Mouse (Mus musculus) small intestine, adult 2 months (tissue): ENCODE measurements around the gene Fryl. TPM values are rescaled to one million over a fixed set of nuclear protein-coding genes. Genes with fewer than 3 reads are reported as not detected.

Experiments used
- H3K27ac ChIP-seq: fragments of 200-500 bp; 2 replicates; pipeline ENCODE4 v1.5.1; 2012; ENCODE audit warnings: low read depth, low read length, control low read depth, inconsistent platforms; ENCODE audit not compliant: insufficient read depth
- H3K27me3 ChIP-seq: fragments of 200-500 bp; 2 replicates; pipeline ENCODE4 v1.6.1; 2012; ENCODE audit warnings: mild to moderate bottlenecking, moderate library complexity, low read length, inconsistent platforms; ENCODE audit not compliant: control insufficient read depth, insufficient read depth
- H3K36me3 ChIP-seq: fragments of 200-500 bp; 2 replicates; pipeline ENCODE4 v1.6.1; 2012; ENCODE audit warnings: mild to moderate bottlenecking, low read length, control low read depth, inconsistent platforms; ENCODE audit not compliant: control insufficient read depth, insufficient read depth
- H3K4me1 ChIP-seq: fragments of 200-500 bp; 2 replicates; pipeline ENCODE4 v1.6.1; 2012; ENCODE audit warnings: low read length, inconsistent platforms, mixed read lengths; ENCODE audit not compliant: control insufficient read depth, insufficient read depth, insufficient read length
- H3K4me3 ChIP-seq: fragments of 200-500 bp; 2 replicates; pipeline ENCODE4 v1.5.1; 2012; ENCODE audit warnings: low read depth, mild to moderate bottlenecking, control low read depth, inconsistent platforms, low read length, moderate library complexity
- CTCF ChIP-seq: fragments of 200-500 bp; IDR thresholded peaks from 2 replicates; pipeline ENCODE4 v1.5.1; 2012; ENCODE audit warnings: low read depth, mild to moderate bottlenecking, control low read depth, inconsistent platforms, low read length, moderate library complexity, mixed read lengths; ENCODE audit not compliant: insufficient replicate concordance, insufficient read length; ENCODE audit errors: extremely low read depth
- POLR2A ChIP-seq: fragments of 200-500 bp; IDR thresholded peaks from 2 replicates; pipeline ENCODE4 v1.6.1; 2012; ENCODE audit warnings: low read depth, mild to moderate bottlenecking, control low read depth, inconsistent platforms, low read length, moderate library complexity
- WGBS: fragments of 180-500 bp; shearing (Covaris S2); methylation state at CpG from one replicate; pipeline ENCODE4 v1.1.7; 2018; 5-methylcytosine and 5-hydroxymethylcytosine counted together
- polyA plus RNA-seq: library from polyadenylated mRNA; depleted of rRNA; stranded (reverse); fragments of >200 nt; gene quantifications from 2 replicates; pipeline ENCODE4 v1.2.3, GENCODE M21; 2012

Fryl gene
- polyA plus RNA-seq, 1 experiment: 104 TPM

DNA sequence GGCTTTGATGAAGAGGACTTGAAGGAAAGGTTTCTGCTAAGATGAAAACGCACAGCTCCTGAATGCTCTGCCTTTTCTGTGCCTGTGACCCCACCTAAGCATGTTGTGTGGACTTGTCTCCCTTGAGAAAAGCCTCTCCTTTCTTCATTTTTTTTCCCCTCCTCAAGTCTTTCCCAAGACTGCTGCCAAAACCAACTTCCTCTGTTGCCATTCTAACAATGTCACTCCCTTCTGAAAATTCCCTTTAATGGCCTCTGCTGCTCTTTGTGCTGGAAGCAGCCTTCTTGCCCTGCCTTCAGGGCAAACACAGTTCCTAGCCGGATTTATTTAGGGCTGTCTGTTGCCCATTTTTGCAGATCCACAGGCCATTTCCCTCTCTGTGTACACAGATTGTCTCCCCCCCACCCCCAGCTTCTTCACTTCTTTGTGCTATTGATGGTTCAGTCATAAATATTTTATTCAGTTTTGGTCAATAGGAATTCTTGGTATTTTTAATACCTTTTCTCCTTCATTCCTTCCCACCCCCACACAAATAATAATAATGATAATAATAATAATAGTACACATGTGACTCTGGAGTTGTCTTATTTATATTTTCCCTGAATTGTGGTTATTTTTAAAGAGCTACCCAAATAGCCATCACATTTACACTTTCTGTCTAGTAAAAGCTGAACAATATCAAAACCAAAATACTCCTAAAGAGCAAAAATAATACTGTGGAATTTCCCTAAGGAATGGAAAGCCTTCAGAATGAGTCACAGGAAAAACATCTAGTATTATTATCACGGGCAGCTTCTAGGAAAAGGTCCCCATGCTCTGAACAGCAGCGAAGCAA is 23.5 kb upstream of the Fryl start:
- no peaks in the 10 kb centered on the region for H3K36me3 ChIP-seq
- H3K27me3 ChIP-seq: no peaks in the 10 kb centered on the region
- TF ChIP-seq POLR2A (no peak), CTCF (no peak)
- peak overlapping the region; percentile 22; the same call in 1 of the 2 replicates for H3K27ac ChIP-seq
- no peak overlapping the region for H3K4me3 ChIP-seq
- 43% methylated on average over 4 of the region's 4 CpGs for WGBS
- peaks cover 5% of the 10 kb centered on the region; the same call in 1 of the 2 replicates for H3K4me1 ChIP-seq

DNA sequence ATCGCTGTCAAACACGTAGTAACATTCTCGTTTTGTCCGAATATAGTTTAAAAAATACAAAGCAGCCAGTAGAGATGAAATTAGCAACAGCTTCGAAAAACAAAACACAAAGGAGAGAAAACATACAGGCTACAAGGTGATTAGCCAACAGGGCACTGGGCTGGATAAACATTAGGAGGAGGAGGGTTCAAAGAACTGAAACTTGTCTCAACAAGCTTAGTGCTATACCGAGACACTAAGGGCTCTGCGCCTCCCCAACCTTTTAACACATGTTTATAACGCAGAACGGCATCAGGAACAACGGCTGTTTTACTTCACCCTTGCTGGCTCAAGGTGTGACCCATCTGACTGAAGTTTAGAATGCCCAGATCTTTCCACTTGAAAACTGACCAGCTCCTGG is 22.8 kb upstream of the Fryl start:
- WGBS: 64% methylated on average over 10 of the region's 10 CpGs
- Histone ChIP-seq H3K4me3 (no peak overlapping the region), H3K36me3 (no peaks in the 10 kb centered on the region), H3K4me1 (peaks cover 5% of the 10 kb centered on the region; the same call in 1 of the 2 replicates), H3K27ac (peak overlapping the region; percentile 22; the same call in 1 of the 2 replicates), H3K27me3 (no peaks in the 10 kb centered on the region)
- TF ChIP-seq CTCF: no peak
- TF ChIP-seq POLR2A: no peak

DNA sequence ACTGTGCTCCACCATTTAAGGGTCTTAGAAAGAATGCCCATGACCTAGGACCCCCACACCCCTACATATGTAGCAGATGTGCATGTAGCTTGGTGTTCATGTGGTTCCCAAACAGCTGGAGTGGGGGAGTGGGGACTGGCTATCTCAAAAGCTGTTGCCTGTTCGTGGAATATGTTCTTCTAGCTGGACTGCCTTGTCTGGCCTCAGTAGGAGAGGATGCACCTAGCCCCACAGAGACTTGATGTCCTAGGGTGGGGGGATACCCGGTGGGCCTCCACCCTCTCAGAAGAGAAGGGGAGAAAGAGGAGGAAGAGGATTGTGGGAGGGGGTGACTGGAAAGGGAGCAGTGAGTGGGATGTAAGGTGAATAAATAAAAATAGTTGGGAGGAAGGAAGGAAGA is 18.5 kb upstream of the Fryl start:
- WGBS: 77% methylated on average over 2 of the region's 2 CpGs

DNA sequence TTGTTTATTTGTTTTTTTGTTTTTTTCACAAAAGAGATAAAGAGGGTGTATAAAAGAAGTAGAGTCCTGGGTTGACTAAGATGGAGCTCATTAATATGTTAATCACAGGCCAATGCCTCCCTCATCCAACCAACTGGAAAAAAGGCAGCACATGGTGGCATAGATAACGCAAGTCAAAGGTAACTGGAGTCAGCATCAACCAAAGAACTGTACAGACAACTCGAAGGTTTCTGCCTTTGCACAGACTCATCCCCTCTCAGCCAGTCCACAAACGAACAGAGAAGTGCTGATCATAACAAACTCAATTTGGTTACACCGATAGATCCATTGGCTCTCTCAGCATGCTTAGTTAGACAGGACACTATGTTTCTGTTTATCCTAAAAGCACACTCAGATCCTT is 16.8 kb upstream of the Fryl start:
- no peak for TF ChIP-seq POLR2A
- no peak for TF ChIP-seq CTCF
- Histone ChIP-seq H3K27me3 (no peaks in the 10 kb centered on the region), H3K27ac (no peak overlapping the region), H3K4me1 (no peaks in the 10 kb centered on the region), H3K36me3 (no peaks in the 10 kb centered on the region), H3K4me3 (no peak overlapping the region)
- WGBS: 82% methylated on average over 4 of the region's 4 CpGs

More for the DNA sequence above, 18.5 kb upstream of the Fryl start:
- H3K4me3 ChIP-seq: no peak overlapping the region
- TF ChIP-seq POLR2A (no peak), CTCF (no peak)
- no peak overlapping the region for H3K27ac ChIP-seq
- peaks cover 5% of the 10 kb centered on the region; the same call in 1 of the 2 replicates for H3K4me1 ChIP-seq
- no peaks in the 10 kb centered on the region for H3K36me3 ChIP-seq
- no peaks in the 10 kb centered on the region for H3K27me3 ChIP-seq

DNA sequence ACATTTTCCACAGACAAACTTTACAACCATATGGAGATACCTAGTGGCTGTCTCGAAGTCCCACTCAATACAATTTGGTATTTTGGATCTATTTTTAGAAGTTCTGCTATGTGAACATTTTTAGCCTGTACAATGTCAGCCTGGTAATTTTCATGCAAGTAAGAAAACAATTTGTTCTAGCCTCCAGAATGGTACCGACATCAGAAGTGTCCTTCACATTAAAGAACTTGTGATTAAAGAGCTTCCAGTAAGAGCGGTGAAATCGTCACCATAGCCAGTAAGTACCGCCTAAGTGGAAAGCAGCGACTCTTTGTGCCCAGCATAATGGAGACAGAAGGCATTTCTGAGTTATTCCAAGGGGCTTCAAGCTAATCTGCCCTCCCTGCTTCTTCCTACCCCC is 14.2 kb upstream of the Fryl start:
- Histone ChIP-seq H3K27me3 (no peaks in the 10 kb centered on the region), H3K4me1 (no peaks in the 10 kb centered on the region), H3K4me3 (no peak overlapping the region), H3K27ac (no peak overlapping the region), H3K36me3 (no peaks in the 10 kb centered on the region)
- 80% methylated on average over 6 of the region's 6 CpGs for WGBS
- TF ChIP-seq CTCF (no peak), POLR2A (no peak)

DNA sequence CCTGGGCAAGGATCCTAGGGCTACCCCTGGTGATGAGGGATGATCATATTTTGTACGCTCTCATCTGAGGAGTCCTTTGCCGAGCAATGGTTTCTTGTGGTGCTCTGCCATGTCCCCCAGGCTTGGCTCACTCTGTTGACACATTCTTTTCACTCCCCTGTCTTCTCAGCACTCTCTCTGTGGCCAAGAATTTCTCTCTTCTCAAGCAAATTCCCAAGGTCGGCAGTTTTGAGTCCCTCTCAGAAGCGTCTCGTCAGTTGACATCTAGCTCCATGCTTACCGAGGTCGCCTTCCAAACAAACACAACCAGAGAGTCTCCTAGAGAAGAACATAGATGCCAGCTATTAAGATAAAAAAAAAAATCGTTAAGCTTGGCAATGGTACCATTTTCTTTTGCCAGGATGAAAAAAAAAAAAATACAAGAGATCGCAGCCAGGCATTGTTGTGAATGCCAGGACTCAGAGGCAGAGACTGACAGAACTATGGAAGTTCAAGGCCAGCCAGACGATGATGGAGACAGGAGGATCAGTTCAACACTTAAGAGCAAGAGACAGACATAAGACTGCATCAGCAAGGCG is 12.3 kb upstream of the Fryl start:
- Histone ChIP-seq H3K4me1 (no peaks in the 10 kb centered on the region), H3K27ac (no peak overlapping the region), H3K36me3 (no peaks in the 10 kb centered on the region), H3K4me3 (no peak overlapping the region), H3K27me3 (no peaks in the 10 kb centered on the region)
- 69% methylated on average over 11 of the region's 11 CpGs for WGBS
- TF ChIP-seq POLR2A (no peak), CTCF (no peak)

DNA sequence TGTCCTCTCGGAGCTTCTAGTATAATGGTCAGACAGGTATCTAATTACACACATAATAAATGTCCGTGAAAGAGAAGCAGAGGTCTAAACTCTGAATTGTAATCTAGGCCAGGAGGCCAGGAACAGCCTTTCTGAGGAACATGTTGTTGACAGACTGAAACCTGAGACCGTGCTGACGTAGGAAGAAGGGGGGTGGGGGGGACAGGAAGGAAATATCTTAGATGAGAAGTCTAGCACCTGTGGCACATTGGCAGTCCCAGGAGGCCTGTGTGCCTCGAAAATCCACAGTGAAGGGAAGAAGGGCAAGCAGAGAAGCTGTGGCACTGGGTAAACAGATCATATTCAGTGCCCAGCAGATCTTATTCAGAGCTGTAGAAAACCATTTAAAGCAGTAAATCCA is 9.0 kb upstream of the Fryl start:
- no peaks in the 10 kb centered on the region for H3K27me3 ChIP-seq
- 55% methylated on average over 5 of the region's 5 CpGs for WGBS
- H3K4me3 ChIP-seq: no peak overlapping the region
- H3K36me3 ChIP-seq: no peaks in the 10 kb centered on the region
- no peak for TF ChIP-seq CTCF
- TF ChIP-seq POLR2A: no peak
- no peaks in the 10 kb centered on the region for H3K4me1 ChIP-seq
- no peak overlapping the region for H3K27ac ChIP-seq
